In the genomic region with DNA sequence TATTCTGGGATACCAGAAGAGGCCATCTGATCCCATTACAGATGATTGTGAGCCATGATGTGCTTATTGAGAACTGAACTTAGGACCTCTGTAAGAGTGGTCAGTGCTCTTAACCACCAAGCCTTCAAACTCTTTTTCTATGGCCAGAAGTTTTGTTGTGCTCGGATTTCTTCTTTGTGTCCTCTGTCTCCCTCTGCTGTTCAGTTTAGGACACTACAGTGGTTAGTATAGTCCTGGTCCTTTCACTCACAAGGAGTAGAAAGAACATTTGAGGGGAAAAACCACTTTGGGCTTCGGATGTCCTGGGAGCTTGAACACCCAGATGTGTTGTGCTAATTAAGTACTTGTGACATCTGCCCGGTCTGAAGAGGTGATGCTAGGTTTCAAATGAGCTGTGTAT, we compare ENCODE assay signal across 7 mouse cellular contexts.
DNase-seq lines count a peak whose midpoint lies in the region; ATAC-seq lines count a peak whose summit lies in the region.

No protein-coding gene starts in this region.

- intact Hi-C loops in gastrocnemius, postnatal 14 days (cut with DNase I; ENCODE audit: low total_unique reads): no loop called here

- no peak for ATAC-seq in erythroid progenitor cell, adult 5-6 weeks (replicated peaks; ENCODE audit: low FRiP score, poor library complexity, severe bottlenecking)

- DNase-seq in kidney, postnatal 14 days: peak; percentile 9
- no peak for DNase-seq in kidney, postnatal 4 days
- DNase-seq in MEL-GATA-1-ER (ENCODE audit: extremely low read depth, low read depth): peak; percentile 2
- peak; percentile 3 for DNase-seq in c-Kit-positive CD71-positive TER-119-positive erythroid progenitor cells, embryonic 14.5 days (ENCODE audit: low spot score)
- DNase-seq in left cerebral cortex, adult 18-20 months (ENCODE audit: low spot score in 2 of 2): peak; percentile 35 to 51
- DNase-seq in gastrocnemius, postnatal 14 days: no peak

Comparison
In these comparisons a context has a peak if more than half of its experiments do, and no peak if none do; other contexts are left out.
1. DNase-seq: peak in kidney, postnatal 14 days (single experiment), MEL-GATA-1-ER (single experiment), c-Kit-positive CD71-positive TER-119-positive erythroid progenitor cells, embryonic 14.5 days (single experiment) and left cerebral cortex, adult 18-20 months (2 of 2); none in kidney, postnatal 4 days (0 of 2) and gastrocnemius, postnatal 14 days (single experiment).